Mouse (Mus musculus) testis, adult 2 months (tissue): ENCODE measurements around the gene Tldc2.

Experiments used
- CTCF ChIP-seq: fragments of 200-500 bp; IDR thresholded peaks from 2 replicates; pipeline ENCODE4 v1.5.1; 2012; ENCODE audit warnings: low read depth, mild to moderate bottlenecking, inconsistent platforms, low read length, moderate library complexity; ENCODE audit not compliant: control insufficient read depth, insufficient read depth, insufficient replicate concordance
- POLR2A ChIP-seq: fragments of 200-500 bp; IDR thresholded peaks from 2 replicates; pipeline ENCODE4 v1.6.1; 2012; ENCODE audit warnings: low read depth, mild to moderate bottlenecking, inconsistent platforms, low read length, moderate library complexity; ENCODE audit not compliant: control insufficient read depth

GRCm38 (mm10) chr2:157132686-157133540 lies 46.1 kb downstream of the Tldc2 start:
- no peak for TF ChIP-seq CTCF
- no peak for TF ChIP-seq POLR2A
